Mouse (Mus musculus): ENCODE results near the gene Dhx35. TPM values are rescaled to one million over a fixed set of nuclear protein-coding genes. Genes with fewer than 3 reads are reported as not detected.

Dhx35 gene
- polyA plus RNA-seq, 1 experiment from 2014 or later = 13.0 TPM

DNA sequence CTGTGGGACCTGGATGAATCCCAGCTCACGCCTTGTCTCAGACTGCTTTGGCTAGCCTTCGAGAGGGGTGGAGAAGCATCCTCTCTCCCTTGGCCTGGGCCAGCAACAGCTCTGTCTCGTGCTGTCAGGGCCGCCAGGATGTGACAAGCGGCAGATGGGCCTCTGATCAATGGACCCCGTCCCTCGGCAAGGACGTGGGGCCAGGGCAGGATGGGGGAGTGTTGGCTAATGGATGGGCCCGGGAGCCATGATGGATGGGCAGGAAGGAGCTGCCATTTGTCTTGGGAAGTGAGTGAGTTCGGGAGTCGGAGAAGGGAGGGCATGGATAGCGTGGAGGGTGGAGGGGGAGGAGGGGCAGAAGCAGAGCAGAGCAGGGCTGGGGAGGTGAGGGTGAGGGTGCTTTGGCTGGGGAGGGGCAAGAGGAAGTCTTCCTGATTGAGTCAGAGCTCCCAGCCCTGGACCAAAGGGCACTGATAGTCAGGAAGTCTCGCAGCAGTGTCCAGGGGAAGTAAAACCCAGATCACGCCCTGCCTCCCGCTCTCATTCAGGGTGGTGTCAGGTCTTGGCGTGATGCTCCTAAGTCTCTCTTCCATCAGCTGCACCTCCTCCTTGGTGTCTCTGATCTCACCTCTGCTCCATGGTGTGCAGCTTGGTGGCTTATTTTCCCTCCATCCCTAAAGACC is 98.7 kb downstream of the Dhx35 start:
- no peak overlapping the region for H3K4me3 ChIP-seq (ENCODE audit: low read length)
- 0 out of 2 replicates have a peak, but pooled peaks have one; percentile 40 for ATAC-seq
- H3K27me3 ChIP-seq (replicated peaks; ENCODE audit: control insufficient read depth, insufficient read depth, low read length) = no peaks in the 10 kb centered on the region
- H3K9ac ChIP-seq (ENCODE audit: low read depth, low read length) = no peak overlapping the region
- 47% methylated on average over 16 of the region's 16 CpGs for WGBS
- H3K27ac ChIP-seq (ENCODE audit: low read depth, low read length) = no peak overlapping the region
- no peaks in the 10 kb centered on the region for H3K9me3 ChIP-seq (ENCODE audit: control insufficient read depth, low read length)
- no peaks in the 10 kb centered on the region for H3K36me3 ChIP-seq (ENCODE audit: control insufficient read depth, insufficient read depth, low read length)
- H3K4me2 ChIP-seq (ENCODE audit: low read length) = no peak overlapping the region
- H3K4me1 ChIP-seq (ENCODE audit: control insufficient read depth, insufficient read depth, low read depth, low read length) = no peaks in the 10 kb centered on the region

DNA sequence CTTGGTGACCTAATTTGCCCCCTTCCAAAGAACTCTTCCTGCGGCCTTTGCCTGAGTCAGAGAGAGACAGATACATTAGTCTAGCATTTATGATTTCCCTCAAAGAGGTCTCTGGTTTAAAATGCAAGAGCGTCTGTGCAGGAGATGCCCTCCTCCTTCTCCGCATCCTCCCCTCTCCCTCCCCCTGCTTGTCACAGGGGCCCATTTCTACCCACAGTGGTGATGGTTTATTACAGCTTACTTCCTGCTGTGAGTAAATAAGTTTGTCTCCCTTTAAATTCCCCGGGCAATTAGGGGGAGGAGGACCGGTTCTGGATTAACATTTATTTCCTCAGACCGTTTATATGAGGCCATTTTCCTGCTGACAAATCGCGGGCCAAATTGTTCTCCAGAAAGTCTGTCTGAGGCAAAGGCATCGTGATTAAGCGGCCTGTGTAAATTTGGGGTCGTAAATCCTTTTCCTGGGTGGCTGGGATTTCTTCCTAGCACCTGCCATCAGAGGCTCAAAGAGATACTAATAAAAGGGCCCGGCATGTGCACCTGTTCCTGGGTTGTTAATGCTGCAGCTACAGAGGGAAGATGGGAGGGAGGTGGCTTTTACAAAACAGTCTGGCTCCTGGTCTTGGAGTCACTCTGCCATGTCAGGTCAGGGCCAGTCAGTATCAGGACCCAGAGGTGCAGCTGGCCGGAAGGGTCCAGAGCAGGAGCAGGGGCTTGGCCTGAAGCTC is 104.0 kb downstream of the Dhx35 start:
- no peak overlapping the region for H3K4me2 ChIP-seq (ENCODE audit: low read length)
- H3K9ac ChIP-seq (ENCODE audit: low read depth, low read length) = no peak overlapping the region
- no peaks in the 10 kb centered on the region for H3K9me3 ChIP-seq (ENCODE audit: control insufficient read depth, low read length)
- no peaks in the 10 kb centered on the region for H3K27me3 ChIP-seq (replicated peaks; ENCODE audit: control insufficient read depth, insufficient read depth, low read length)
- ATAC-seq = no peak
- no peaks in the 10 kb centered on the region for H3K36me3 ChIP-seq (ENCODE audit: control insufficient read depth, insufficient read depth, low read length)
- WGBS = 48% methylated on average over 13 of the region's 13 CpGs
- H3K4me1 ChIP-seq (ENCODE audit: control insufficient read depth, insufficient read depth, low read depth, low read length) = no peaks in the 10 kb centered on the region
- no peak overlapping the region for H3K27ac ChIP-seq (ENCODE audit: low read depth, low read length)
- H3K4me3 ChIP-seq (ENCODE audit: low read length) = no peak overlapping the region

Other genes with a start within 250 kb of the Dhx35 start
- gene Slc32a1, start 184.0 kb upstream of the Dhx35 start, polyA plus RNA-seq (2015; fragmentation: Nextera tagmentation; extraction: Ambion mirVana) = 10.4 and 15.0 TPM in 2 replicates
- 6.2 and 12.0 TPM in 2 replicates for gene Actr5, start 169.9 kb upstream of the Dhx35 start, polyA plus RNA-seq (2015; fragmentation: Nextera tagmentation; extraction: Ambion mirVana)
- gene Ppp1r16b, start 129.4 kb upstream of the Dhx35 start, polyA plus RNA-seq (2015; fragmentation: Nextera tagmentation; extraction: Ambion mirVana) = 26.4 and 27.2 TPM in 2 replicates
- 7.9 and 10.6 TPM in 2 replicates for gene Fam83d, start 26.7 kb upstream of the Dhx35 start, polyA plus RNA-seq (2015; fragmentation: Nextera tagmentation; extraction: Ambion mirVana)

Measured in hindbrain, embryonic 16.5 days (tissue).